Mouse (Mus musculus) adipocyte (in vitro differentiated cells): ENCODE measurements around the gene Usp42.
A peak's percentile ranks its signal among the peaks of the same experiment; 100 is the strongest.

Source experiments
- DNase-seq: peaks from one replicate; pipeline ENCODE4 v3.0.0-alpha.2; 2016; ENCODE audit warnings: low spot score

Gene Usp42

GRCm38 (mm10) chr5:143690392-143690791 is 41.7 kb downstream of the Usp42 start:
- DNase-seq, result no peak

GRCm38 (mm10) chr5:143687589-143687988 is 44.5 kb downstream of the Usp42 start:
- DNase-seq, result no peak

DNA sequence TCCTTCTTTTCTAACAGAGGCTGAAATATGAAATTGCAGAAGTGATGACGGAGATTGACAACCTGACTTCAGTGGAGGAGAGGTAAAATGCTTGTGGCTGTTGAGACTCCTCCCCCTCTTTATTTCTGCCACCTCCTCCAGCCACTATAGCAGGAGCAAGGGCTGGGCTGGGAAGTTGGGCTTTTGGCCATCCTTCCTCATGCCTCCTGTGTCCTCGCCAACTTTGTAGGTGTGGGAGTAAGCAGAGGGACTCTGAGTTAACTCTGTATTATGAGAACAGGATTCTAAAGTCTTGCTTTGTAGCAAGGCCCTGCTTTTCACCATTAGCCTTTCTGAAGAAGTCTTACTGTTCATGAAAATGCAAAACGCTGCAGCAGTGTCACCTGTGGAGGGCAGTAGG is 45.6 kb downstream of the Usp42 start:
- no peak for DNase-seq

DNA sequence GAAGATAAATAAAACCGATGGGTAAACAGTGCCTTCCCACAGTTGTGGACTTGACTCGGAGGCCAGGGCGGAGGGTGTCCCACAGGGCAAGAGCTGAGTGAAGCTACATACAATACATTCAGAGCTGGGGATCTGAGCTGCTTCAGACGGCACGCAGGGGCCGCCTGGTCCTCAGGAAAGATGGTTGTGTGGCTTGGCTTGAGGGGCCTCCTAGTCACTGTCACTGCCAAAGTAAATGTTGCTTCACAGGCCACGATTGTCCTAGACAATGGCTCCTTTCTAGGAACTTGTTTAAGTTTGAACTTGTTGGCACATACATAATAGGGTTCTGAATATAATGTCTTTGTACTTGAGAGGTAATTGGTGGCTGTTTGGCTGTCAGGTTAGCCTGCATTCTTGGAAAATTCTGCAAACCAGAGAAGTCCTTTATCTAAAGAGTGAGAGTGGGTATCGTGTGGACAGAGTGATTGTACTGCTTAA is 47.1 kb downstream of the Usp42 start:
- no peak for DNase-seq

- DNase-seq, result no peak
Measured at GRCm38 (mm10) chr5:143683696-143684095, 48.4 kb downstream of the Usp42 start.

GRCm38 (mm10) chr5:143679654-143680053 is 52.4 kb downstream of the Usp42 start:
- DNase-seq, result no peak

DNA sequence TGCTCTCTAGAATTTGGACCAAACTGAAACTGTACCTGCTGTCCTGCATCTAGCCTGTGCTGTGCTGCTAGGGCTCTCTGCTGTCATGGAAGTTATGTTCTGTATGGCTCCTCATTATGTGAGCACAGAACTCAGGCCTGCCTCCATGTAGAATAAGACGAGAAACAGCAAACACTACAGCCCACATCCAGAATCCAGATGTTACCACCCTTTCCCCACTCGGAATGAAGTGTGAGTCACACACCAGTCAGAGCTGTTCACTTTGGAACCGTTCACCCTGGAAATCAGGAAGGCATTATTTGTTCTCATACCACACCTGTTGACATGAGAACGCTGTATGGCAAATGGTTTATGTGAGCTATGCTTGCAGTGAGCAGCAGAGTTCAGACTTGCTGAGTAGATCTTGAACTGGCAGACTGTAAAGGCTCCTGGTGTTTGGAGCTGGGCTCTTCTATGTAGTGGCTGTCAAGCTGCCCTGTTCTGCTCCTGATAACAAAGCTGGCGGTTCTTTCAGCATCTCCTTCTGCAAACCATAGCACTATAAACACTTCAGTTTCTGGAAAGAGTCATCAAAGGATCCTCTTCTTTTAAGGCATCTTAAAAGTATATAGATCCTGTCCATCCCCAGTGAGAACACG is 53.3 kb downstream of the Usp42 start:
- DNase-seq, result peak; percentile 31

- DNase-seq, result no peak
Measured at GRCm38 (mm10) chr5:143677363-143677762, 54.7 kb downstream of the Usp42 start.

DNA sequence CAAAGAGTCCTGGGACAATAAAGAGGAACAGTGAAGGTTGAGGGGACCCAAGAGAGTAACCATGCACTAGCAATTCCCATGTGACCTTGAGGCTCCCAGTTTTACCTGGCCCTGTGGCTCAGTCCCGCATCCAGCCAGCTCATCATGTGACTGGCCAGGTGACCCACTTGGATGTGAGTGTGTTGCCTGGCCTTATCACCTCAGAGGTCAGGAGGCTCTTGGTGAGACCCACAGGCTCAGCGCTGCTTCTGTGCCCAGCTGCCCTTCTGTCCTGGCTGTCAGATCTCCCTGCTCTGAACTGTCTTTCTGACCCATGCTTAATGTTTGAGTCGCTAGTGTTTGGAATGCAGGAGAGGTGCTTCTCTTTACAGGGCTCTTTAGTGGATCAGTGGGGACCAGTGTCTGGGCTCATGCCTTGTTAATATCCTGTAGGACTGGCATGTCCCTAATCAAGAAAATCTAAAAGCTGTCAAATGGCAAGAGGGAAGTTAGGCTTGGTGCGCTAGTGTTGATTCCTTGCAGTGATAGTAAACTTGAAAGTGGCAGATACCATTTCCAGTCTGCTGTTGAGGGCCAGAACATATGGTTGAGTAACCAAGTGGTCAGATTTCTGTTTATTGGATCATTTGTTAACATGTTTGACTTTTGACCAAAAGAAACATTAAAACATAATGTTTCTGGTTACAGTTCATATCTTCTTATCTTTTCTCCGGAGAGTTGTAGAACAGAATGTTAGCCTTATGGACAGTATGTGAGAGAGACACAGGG is 55.7 kb downstream of the Usp42 start:
- peak; percentile 46 for DNase-seq

GRCm38 (mm10) chr5:143674576-143674975 is 57.5 kb downstream of the Usp42 start:
- DNase-seq, result peak; percentile 70

DNA sequence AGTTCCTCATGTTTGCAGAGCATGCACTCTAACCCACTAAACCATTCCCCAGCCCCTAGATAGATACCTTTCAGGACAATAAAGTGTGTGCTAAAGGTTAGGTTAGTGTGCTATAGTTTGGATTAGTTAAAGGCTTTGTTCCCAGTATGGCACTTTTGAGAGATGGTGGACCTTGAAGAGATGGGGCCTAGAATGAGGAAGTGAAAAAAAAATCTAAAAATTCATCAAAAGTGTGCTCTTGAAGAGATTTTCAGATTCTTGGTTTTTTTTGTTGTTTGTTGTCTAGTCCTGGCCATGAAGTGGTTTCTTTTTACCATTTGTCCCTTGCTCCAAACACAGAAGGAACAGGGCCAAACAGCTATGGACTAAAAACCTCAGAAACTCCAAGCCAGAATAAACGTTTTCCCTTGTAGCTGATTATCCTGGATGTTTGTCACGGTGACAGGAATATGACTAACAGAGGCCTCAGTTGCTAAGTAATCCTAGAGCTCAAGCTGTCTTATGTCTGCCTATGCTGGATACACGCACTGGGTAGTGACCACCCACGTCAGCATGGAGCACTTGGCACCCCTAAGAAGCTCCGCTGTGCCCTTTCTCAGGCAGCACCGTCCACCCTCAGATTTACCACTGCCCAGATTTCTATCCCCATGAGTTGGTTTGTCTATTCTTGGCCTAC is 61.2 kb downstream of the Usp42 start:
- peak; percentile 79 for DNase-seq

DNA sequence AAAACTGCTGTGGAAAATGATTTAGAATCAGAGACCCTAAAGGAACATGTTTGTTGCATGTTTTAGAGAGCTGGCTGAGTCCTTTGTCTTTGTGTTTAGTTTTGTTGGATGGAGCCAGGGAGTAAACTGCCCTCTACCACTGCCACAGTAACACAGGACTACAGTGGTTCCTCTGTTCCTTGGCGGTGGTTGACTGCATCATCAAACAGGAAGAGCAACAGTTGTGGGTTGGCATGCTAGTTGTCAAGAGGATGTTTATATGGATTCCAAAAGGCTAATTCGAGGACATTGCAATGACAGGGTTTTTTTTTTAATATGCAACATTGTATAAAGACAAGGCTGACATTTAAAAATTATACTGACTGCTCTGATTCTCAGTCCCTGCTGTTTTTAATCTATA is 62.2 kb downstream of the Usp42 start:
- DNase-seq, result no peak

GRCm38 (mm10) chr5:143669393-143669792 is 62.7 kb downstream of the Usp42 start:
- peak; percentile 39 for DNase-seq

DNA sequence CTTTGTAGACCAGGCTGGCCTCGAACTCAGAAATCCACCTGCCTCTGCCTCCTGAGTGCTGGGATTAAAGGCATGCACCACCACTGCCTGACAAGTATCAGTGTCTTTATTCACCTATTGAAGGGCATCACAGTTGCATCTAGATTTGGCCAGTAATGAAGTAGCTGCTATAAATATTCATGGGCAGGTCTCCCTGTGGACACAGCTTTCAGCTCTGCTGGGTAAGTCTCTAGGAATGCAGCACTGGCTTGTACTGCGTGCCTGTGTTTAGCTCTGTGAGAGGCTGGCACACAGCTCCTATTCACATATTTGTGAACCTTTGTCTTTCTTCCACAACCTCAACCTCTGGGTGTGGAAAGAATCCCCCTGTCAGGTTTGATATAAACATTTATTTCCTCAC is 63.2 kb downstream of the Usp42 start:
- DNase-seq, result peak; percentile 46

DNA sequence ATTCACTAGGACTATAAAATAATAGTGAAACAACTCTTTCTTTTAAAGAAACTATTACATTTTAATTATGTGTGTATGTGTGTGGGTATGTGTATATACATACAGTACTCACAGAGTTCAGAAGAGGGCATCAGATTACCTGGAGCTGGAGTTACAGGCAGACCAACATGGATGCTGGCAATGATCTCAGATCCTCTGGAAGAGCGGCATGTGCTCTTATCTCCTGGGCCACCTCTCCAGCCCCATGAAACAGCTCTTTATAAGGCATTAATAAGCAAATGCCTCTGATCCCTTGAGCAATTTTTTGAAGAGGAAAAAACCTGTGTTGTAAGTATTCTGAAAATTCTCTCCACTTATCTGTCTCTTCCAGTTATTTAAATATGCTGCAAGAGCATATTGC is 66.1 kb downstream of the Usp42 start:
- DNase-seq, result no peak

DNA sequence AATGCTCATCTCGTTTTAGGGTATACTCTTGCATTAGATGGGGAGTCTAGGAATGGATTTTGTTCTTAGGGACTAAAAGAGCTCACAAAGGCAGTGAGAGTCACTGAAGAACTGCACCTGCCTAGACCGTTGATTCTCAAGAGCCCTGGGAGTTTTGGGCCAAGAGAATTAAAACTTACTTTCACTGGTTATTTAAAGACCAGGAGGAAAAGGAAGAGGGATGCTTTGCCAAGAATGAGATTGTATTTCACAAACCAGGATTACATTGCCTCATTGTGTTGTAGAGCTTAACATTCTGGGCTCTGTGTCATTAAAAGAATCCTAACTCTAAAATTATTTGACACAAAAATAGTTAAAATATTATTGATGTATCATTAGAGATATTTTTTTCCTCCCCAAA is 66.5 kb downstream of the Usp42 start:
- DNase-seq, result peak; percentile 66

DNA sequence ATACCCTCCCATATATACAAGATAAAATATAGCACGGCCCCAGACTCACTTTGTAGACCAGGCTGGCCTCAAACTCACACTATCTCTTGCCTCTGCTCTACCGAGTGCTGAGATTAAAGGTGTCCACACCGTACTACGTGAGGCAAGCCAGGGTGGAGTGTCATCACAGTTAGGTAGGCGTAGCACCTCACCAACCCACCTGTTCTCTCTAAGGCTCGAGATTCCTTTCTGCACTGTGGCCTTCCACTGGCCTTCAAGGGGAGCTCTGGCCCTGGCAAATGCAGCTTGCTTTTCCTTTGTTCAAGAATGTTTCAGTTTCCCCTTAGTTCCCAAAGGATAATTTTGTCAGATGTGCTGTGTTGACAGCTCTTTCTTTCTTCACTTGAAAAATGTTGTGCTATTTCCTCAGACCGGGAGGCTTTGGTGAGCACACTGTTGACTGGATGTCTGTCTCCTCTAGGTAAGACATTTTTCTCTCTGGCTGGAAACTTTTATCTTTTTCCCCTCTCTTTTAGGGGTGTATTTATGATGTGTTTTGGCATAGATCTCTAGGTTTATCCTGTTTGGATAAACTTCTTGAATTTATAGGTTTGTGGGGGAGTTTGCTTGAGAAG is 68.9 kb downstream of the Usp42 start:
- DNase-seq, result no peak
